Mouse (Mus musculus): ENCODE measurements around the gene Soat1. TPM values are rescaled to one million over a fixed set of nuclear protein-coding genes. Genes with fewer than 3 reads are reported as not detected.
A peak's percentile ranks its signal among the peaks of the same experiment; 100 is the strongest.

The Soat1 gene
- polyA plus RNA-seq, 1 experiment from 2014 or later = 29.4 TPM

- Histone ChIP-seq H3K27me3 (ENCODE audit: low read depth, poor library complexity, severe bottlenecking) (peaks cover 5% of the 10 kb centered on the region; the same call in 1 of the 2 replicates), H3K4me1 (no peaks in the 10 kb centered on the region), H3K36me3 (no peaks in the 10 kb centered on the region), H3K27ac (replicated peaks) (no peak overlapping the region), H3K9me3 (replicated peaks) (no peaks in the 10 kb centered on the region), H3K4me3 (no peak overlapping the region)
- no peak for DNase-seq (ENCODE audit: low spot score)
- WGBS = 92% methylated on average over 3 of the region's 3 CpGs
Observed at GRCm38 (mm10) chr1:156481826-156482225, 7.7 kb upstream of the Soat1 start.

- WGBS = 31% methylated on average over 7 of the region's 7 CpGs
- no peak overlapping the region for H3K4me3 ChIP-seq
- H3K27ac ChIP-seq (replicated peaks) = no peak overlapping the region
- DNase-seq (ENCODE audit: low spot score) = no peak
- peaks cover 5% of the 10 kb centered on the region; the same call in 1 of the 2 replicates for H3K27me3 ChIP-seq (ENCODE audit: low read depth, poor library complexity, severe bottlenecking)
- no peaks in the 10 kb centered on the region for H3K36me3 ChIP-seq
- no peaks in the 10 kb centered on the region for H3K9me3 ChIP-seq (replicated peaks)
- peaks cover 37% of the 10 kb centered on the region for H3K4me1 ChIP-seq
Observed at GRCm38 (mm10) chr1:156476535-156476934, 2.4 kb upstream of the Soat1 start.

- DNase-seq (ENCODE audit: low spot score) = no peak
- WGBS = 24% methylated on average over 2 of the region's 2 CpGs
Observed at GRCm38 (mm10) chr1:156476016-156476415, 1.9 kb upstream of the Soat1 start.

GRCm38 (mm10) chr1:156474854-156475253 is 723 bp upstream of the Soat1 start:
- 24% methylated on average over 3 of the region's 3 CpGs for WGBS
- peaks cover 46% of the 10 kb centered on the region for H3K4me1 ChIP-seq
- no peak overlapping the region for H3K27ac ChIP-seq (replicated peaks)
- peaks cover 5% of the 10 kb centered on the region; the same call in 1 of the 2 replicates for H3K27me3 ChIP-seq (ENCODE audit: low read depth, poor library complexity, severe bottlenecking)
- no peak overlapping the region for H3K4me3 ChIP-seq
- peak; percentile 14 for DNase-seq (ENCODE audit: low spot score)
- H3K9me3 ChIP-seq (replicated peaks) = no peaks in the 10 kb centered on the region
- H3K36me3 ChIP-seq = no peaks in the 10 kb centered on the region

More at GRCm38 (mm10) chr1:156476016-156476415, 1.9 kb upstream of the Soat1 start:
- Histone ChIP-seq H3K4me3 (no peak overlapping the region), H3K27ac (replicated peaks) (no peak overlapping the region), H3K9me3 (replicated peaks) (no peaks in the 10 kb centered on the region), H3K4me1 (peaks cover 40% of the 10 kb centered on the region), H3K27me3 (ENCODE audit: low read depth, poor library complexity, severe bottlenecking) (peaks cover 5% of the 10 kb centered on the region; the same call in 1 of the 2 replicates), H3K36me3 (no peaks in the 10 kb centered on the region)

- Histone ChIP-seq H3K4me3 (peak overlapping the region; percentile 87), H3K27me3 (ENCODE audit: low read depth, poor library complexity, severe bottlenecking) (peaks cover 5% of the 10 kb centered on the region; the same call in 1 of the 2 replicates), H3K9me3 (replicated peaks) (peaks cover 3% of the 10 kb centered on the region; the same call in 1 of the 2 replicates), H3K27ac (replicated peaks) (peak overlapping the region; percentile 94), H3K36me3 (peaks cover 10% of the 10 kb centered on the region), H3K4me1 (peaks cover 46% of the 10 kb centered on the region)
- WGBS = under 1% methylated on average over 11 of the region's 11 CpGs
- peak; percentile 58 for DNase-seq (ENCODE audit: low spot score)
Observed at GRCm38 (mm10) chr1:156473003-156473402, 1.1 kb downstream of the Soat1 start.

GRCm38 (mm10) chr1:156471955-156472354 is 2.2 kb downstream of the Soat1 start:
- Histone ChIP-seq H3K27me3 (ENCODE audit: low read depth, poor library complexity, severe bottlenecking) (no peaks in the 10 kb centered on the region), H3K27ac (replicated peaks) (no peak overlapping the region), H3K36me3 (peaks cover 18% of the 10 kb centered on the region), H3K9me3 (replicated peaks) (peaks cover 3% of the 10 kb centered on the region; the same call in 1 of the 2 replicates), H3K4me1 (peaks cover 46% of the 10 kb centered on the region), H3K4me3 (no peak overlapping the region)
- DNase-seq (ENCODE audit: low spot score) = no peak
- WGBS = 91% methylated on average over 7 of the region's 7 CpGs

- no peak overlapping the region for H3K4me3 ChIP-seq
- no peak for DNase-seq (ENCODE audit: low spot score)
- H3K9me3 ChIP-seq (replicated peaks) = peaks cover 10% of the 10 kb centered on the region
- WGBS = 88% methylated on average over 3 of the region's 3 CpGs
- peaks cover 44% of the 10 kb centered on the region for H3K4me1 ChIP-seq
- no peaks in the 10 kb centered on the region for H3K27me3 ChIP-seq (ENCODE audit: low read depth, poor library complexity, severe bottlenecking)
- H3K27ac ChIP-seq (replicated peaks) = no peak overlapping the region
- H3K36me3 ChIP-seq = peaks cover 27% of the 10 kb centered on the region
Observed at GRCm38 (mm10) chr1:156471071-156471470, 3.1 kb downstream of the Soat1 start.

- WGBS = 82% methylated on average over 7 of the region's 7 CpGs
- no peak overlapping the region for H3K4me3 ChIP-seq
- no peaks in the 10 kb centered on the region for H3K27me3 ChIP-seq (ENCODE audit: low read depth, poor library complexity, severe bottlenecking)
- H3K27ac ChIP-seq (replicated peaks) = no peak overlapping the region
- H3K9me3 ChIP-seq (replicated peaks) = peaks cover 15% of the 10 kb centered on the region
- H3K36me3 ChIP-seq = peaks cover 32% of the 10 kb centered on the region
- no peak for DNase-seq (ENCODE audit: low spot score)
- peaks cover 41% of the 10 kb centered on the region for H3K4me1 ChIP-seq
Observed at GRCm38 (mm10) chr1:156470557-156470956, 3.6 kb downstream of the Soat1 start.

GRCm38 (mm10) chr1:156468576-156468975 is 5.6 kb downstream of the Soat1 start:
- peaks cover 27% of the 10 kb centered on the region for H3K4me1 ChIP-seq

GRCm38 (mm10) chr1:156467655-156468255 is 6.4 kb downstream of the Soat1 start:
- Histone ChIP-seq H3K36me3 (peaks cover 50% of the 10 kb centered on the region), H3K27ac (replicated peaks) (no peak overlapping the region), H3K9me3 (replicated peaks) (peaks cover 15% of the 10 kb centered on the region), H3K4me3 (no peak overlapping the region), H3K4me1 (peaks cover 20% of the 10 kb centered on the region), H3K27me3 (ENCODE audit: low read depth, poor library complexity, severe bottlenecking) (no peaks in the 10 kb centered on the region)
- 89% methylated on average over 12 of the region's 12 CpGs for WGBS
- DNase-seq (ENCODE audit: low spot score) = no peak

More at GRCm38 (mm10) chr1:156468576-156468975, 5.6 kb downstream of the Soat1 start:
- peaks cover 15% of the 10 kb centered on the region for H3K9me3 ChIP-seq (replicated peaks)
- peaks cover 44% of the 10 kb centered on the region for H3K36me3 ChIP-seq
- no peak for DNase-seq (ENCODE audit: low spot score)
- H3K27ac ChIP-seq (replicated peaks) = no peak overlapping the region
- H3K27me3 ChIP-seq (ENCODE audit: low read depth, poor library complexity, severe bottlenecking) = no peaks in the 10 kb centered on the region
- 86% methylated on average over 3 of the region's 3 CpGs for WGBS
- no peak overlapping the region for H3K4me3 ChIP-seq

GRCm38 (mm10) chr1:156464963-156465362 is 9.2 kb downstream of the Soat1 start:
- no peak overlapping the region for H3K4me3 ChIP-seq
- H3K9me3 ChIP-seq (replicated peaks) = peaks cover 15% of the 10 kb centered on the region
- H3K4me1 ChIP-seq = no peaks in the 10 kb centered on the region
- H3K27me3 ChIP-seq (ENCODE audit: low read depth, poor library complexity, severe bottlenecking) = no peaks in the 10 kb centered on the region
- WGBS = 88% methylated on average over 9 of the region's 9 CpGs
- H3K27ac ChIP-seq (replicated peaks) = no peak overlapping the region
- H3K36me3 ChIP-seq = peaks cover 55% of the 10 kb centered on the region
- no peak for DNase-seq (ENCODE audit: low spot score)

- Histone ChIP-seq H3K27ac (replicated peaks) (no peak overlapping the region), H3K4me1 (no peaks in the 10 kb centered on the region), H3K4me3 (no peak overlapping the region), H3K36me3 (peaks cover 50% of the 10 kb centered on the region), H3K27me3 (ENCODE audit: low read depth, poor library complexity, severe bottlenecking) (no peaks in the 10 kb centered on the region), H3K9me3 (replicated peaks) (peaks cover 12% of the 10 kb centered on the region)
- DNase-seq (ENCODE audit: low spot score) = no peak
- 87% methylated on average over 8 of the region's 8 CpGs for WGBS
Observed at GRCm38 (mm10) chr1:156463981-156464853, 9.9 kb downstream of the Soat1 start.

Data from midbrain, embryonic 10.5 days (tissue).